Mouse (Mus musculus) kidney, adult 2 months (tissue): ENCODE data around the gene Mast3.

ENCODE experiments used
- CTCF ChIP-seq: fragments of 200-500 bp; conservative IDR thresholded peaks from 2 replicates; pipeline ENCODE4 v1.5.1; 2011; ENCODE audit warnings: low read depth, mild to moderate bottlenecking, control low read depth, low read length, moderate library complexity, mixed read lengths; ENCODE audit not compliant: insufficient read depth, insufficient read length
- POLR2A ChIP-seq: fragments of 200-500 bp; IDR thresholded peaks from one replicate; pipeline ENCODE4 v1.6.1; 2011; ENCODE audit warnings: low read depth, low read length, control low read depth

- no peak for TF ChIP-seq CTCF
- TF ChIP-seq POLR2A, result no peak
These were observed 3.7 kb downstream of the Mast3 start for GRCm38 (mm10) chr8:70801156-70801555.
